Mouse (Mus musculus) ES-E14 (cell line): ENCODE measurements around the gene Tiparp. TPM values are rescaled to one million over a fixed set of nuclear protein-coding genes. Genes with fewer than 3 reads are reported as not detected.
A peak's percentile ranks its signal among the peaks of the same experiment; 100 is the strongest.

Source experiments
- DNase-seq: peaks from one replicate; pipeline ENCODE4 v3.0.0-alpha.2; 2013; ENCODE audit warnings: low read depth, low spot score
- H3K27ac ChIP-seq: 2 replicates; pipeline ENCODE4 v1.5.1; 2012; ENCODE audit warnings: low read depth, mild to moderate bottlenecking, low read length, moderate library complexity, mixed read lengths; ENCODE audit not compliant: poor library complexity, insufficient read depth, severe bottlenecking
- H3K36me3 ChIP-seq: 2 replicates; pipeline ENCODE4 v1.6.1; 2012; ENCODE audit warnings: mild to moderate bottlenecking, low read length, moderate library complexity, mixed read lengths; ENCODE audit not compliant: control insufficient read depth, poor library complexity, insufficient read depth, severe bottlenecking
- H3K4me1 ChIP-seq, 2 experiments: fragments of 150-350 bp in 1 of 2; sonication (generic) in 1 of 2; 2 replicates each; pipeline ENCODE4 v1.6.1; 2012; ENCODE audit warnings: low read length in 2 of 2, mild to moderate bottlenecking in 1 of 2, mixed read lengths in 1 of 2; ENCODE audit not compliant: control insufficient read depth in 2 of 2, insufficient read depth in 2 of 2, poor library complexity in 1 of 2
- H3K4me3 ChIP-seq, 2 experiments: fragments of 150-350 bp in 1 of 2; sonication (generic) in 1 of 2; 2 replicates each; pipeline ENCODE4 v1.5.1; 2012; ENCODE audit warnings: low read length in 2 of 2, low read depth in 1 of 2, mild to moderate bottlenecking in 1 of 2, mixed read lengths in 1 of 2; ENCODE audit not compliant: insufficient read depth in 1 of 2, poor library complexity in 1 of 2, severe bottlenecking in 1 of 2
- H3K9ac ChIP-seq: 2 replicates; pipeline ENCODE4 v1.6.1; 2012; ENCODE audit warnings: low read depth, mild to moderate bottlenecking, low read length, mixed read lengths; ENCODE audit not compliant: poor library complexity, insufficient read depth, severe bottlenecking
- H3K9me3 ChIP-seq: fragments of 150-350 bp; sonication (generic); 2 replicates; pipeline ENCODE4 v1.6.1; 2012; ENCODE audit warnings: low read depth, mild to moderate bottlenecking, low read length; ENCODE audit not compliant: control insufficient read depth, insufficient read depth
- CHD2 ChIP-seq: IDR thresholded peaks from 2 replicates; pipeline ENCODE4 v1.6.1; 2014; ENCODE audit warnings: mild to moderate bottlenecking, low read depth, low read length, inconsistent platforms
- HCFC1 ChIP-seq: IDR thresholded peaks from 2 replicates; pipeline ENCODE4 v1.6.1; 2012; ENCODE audit warnings: low read length, inconsistent platforms, borderline replicate concordance; ENCODE audit not compliant: insufficient read depth
- MAFK ChIP-seq: IDR thresholded peaks from 2 replicates; pipeline ENCODE4 v1.6.1; 2014; ENCODE audit warnings: mild to moderate bottlenecking, low read depth, low read length, inconsistent platforms; ENCODE audit not compliant: insufficient read depth
- ZC3H11A ChIP-seq: IDR thresholded peaks from 2 replicates; pipeline ENCODE4 v1.6.1; 2012; ENCODE audit warnings: low read depth, mild to moderate bottlenecking, inconsistent platforms, low read length, borderline replicate concordance
- ZNF384 ChIP-seq: IDR thresholded peaks from 2 replicates; pipeline ENCODE4 v1.6.1; 2012; ENCODE audit warnings: low read depth, low read length, inconsistent platforms
- in situ Hi-C, 2 experiments: fragments of 600-800 bp; cut with MboI; formaldehyde crosslinking; loops; one replicate each; pipeline ENCODE4 v1.15.1; 2025; ENCODE audit warnings: low sequenced_read_pairs in 2 of 2, inconsistent platforms in 1 of 2; ENCODE audit not compliant: unreplicated experiment in 2 of 2
- total RNA-seq: library from RNA; depleted of rRNA; stranded (reverse); fragments of 300-350 nt; gene quantifications from 2 replicates; pipeline ENCODE4 v1.2.3, GENCODE M21; 2012

The Tiparp gene
- total RNA-seq, 1 experiment: 24.6 TPM

GRCm38 (mm10) chr3:65585823-65586482 is 57.7 kb downstream of the Tiparp start:
- peaks cover 0 to 2% of the 10 kb centered on the region in 2 experiments; a peak in 1 of 4 replicates for H3K4me1 ChIP-seq
- no peak for TF ChIP-seq HCFC1
- no peak for TF ChIP-seq ZNF384
- TF ChIP-seq CHD2: no peak
- TF ChIP-seq MAFK: no peak
- no peak for TF ChIP-seq ZC3H11A
- in situ Hi-C loops: no loop called here
- H3K36me3 ChIP-seq: no peaks in the 10 kb centered on the region
- no peak overlapping the region for H3K9ac ChIP-seq
- DNase-seq: no peak
- H3K4me3 ChIP-seq: peak overlapping the region; percentile 34 to 40; a peak in 2 of 4 replicates
- H3K9me3 ChIP-seq: no peaks in the 10 kb centered on the region
- no peak overlapping the region for H3K27ac ChIP-seq

DNA sequence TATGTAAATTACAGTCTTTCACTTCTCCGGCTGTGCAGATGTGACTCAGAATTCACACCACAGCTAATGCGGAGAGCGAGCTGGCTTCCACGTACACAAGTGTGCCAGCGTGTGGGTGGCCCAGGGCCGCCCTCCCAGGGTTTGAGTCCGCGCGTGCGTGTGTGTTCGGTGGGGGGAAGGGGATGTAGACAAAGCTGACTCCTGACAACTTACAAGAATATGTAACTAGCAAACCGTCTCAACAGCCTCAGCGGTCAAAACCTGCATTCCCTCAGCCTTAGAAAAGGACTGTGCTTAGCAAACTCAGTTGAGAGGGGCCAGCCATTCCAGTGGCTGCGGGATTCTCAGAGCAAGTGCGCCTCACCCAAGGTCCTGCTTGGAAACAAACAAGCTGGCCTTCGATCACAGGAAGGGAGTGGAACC is 58.3 kb downstream of the Tiparp start:
- Histone ChIP-seq H3K9ac (peak overlapping the region; percentile 13; the same call in 1 of the 2 replicates), H3K4me1 (peaks cover 0 to 2% of the 10 kb centered on the region in 2 experiments; a peak in 1 of 4 replicates), H3K4me3 (peak overlapping the region; percentile 34 to 40; a peak in 3 of 4 replicates), H3K36me3 (no peaks in the 10 kb centered on the region), H3K27ac (no peak overlapping the region), H3K9me3 (no peaks in the 10 kb centered on the region)
- TF ChIP-seq HCFC1: no peak
- no peak for TF ChIP-seq ZNF384
- no peak for TF ChIP-seq CHD2
- TF ChIP-seq ZC3H11A: no peak
- no peak for TF ChIP-seq MAFK
- in situ Hi-C loops: no loop called here
- peak; percentile 15 for DNase-seq

GRCm38 (mm10) chr3:65586966-65587365 is 58.8 kb downstream of the Tiparp start:
- Histone ChIP-seq H3K4me1 (peaks cover 0 to 2% of the 10 kb centered on the region in 2 experiments; a peak in 1 of 4 replicates), H3K27ac (no peak overlapping the region), H3K9ac (no peak overlapping the region), H3K9me3 (no peaks in the 10 kb centered on the region), H3K36me3 (no peaks in the 10 kb centered on the region), H3K4me3 (peak overlapping the region in 1 of 2 experiments; percentile 34; a peak in 2 of 4 replicates)
- in situ Hi-C loops: no loop called here
- no peak for TF ChIP-seq HCFC1
- TF ChIP-seq ZC3H11A: no peak
- no peak for TF ChIP-seq CHD2
- TF ChIP-seq MAFK: no peak
- no peak for TF ChIP-seq ZNF384
- DNase-seq: no peak

DNA sequence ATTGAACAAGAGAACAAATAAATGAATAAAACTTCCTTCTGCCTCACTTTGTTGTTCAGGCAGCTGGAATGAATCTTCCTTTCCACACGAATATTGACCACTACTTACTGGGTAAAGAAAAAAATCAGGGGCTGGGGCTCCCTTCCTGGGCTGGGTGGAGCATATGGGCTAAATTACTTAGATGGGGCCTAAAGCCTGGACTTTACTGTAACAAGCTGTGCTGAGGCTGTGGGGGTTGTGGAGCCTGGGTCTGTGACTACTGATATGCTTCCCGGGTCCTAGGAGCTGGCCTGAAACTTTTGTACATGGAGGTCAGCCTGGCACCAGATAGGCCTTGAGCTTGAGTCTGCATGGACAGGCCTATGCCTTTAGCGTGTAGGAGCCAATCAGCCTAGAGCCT is 60.2 kb downstream of the Tiparp start:
- in situ Hi-C loops: no loop called here

More for the DNA sequence above, 60.2 kb downstream of the Tiparp start:
- Histone ChIP-seq H3K4me3 (no peak overlapping the region), H3K4me1 (peaks cover 0 to 2% of the 10 kb centered on the region in 2 experiments; a peak in 1 of 4 replicates), H3K9me3 (no peaks in the 10 kb centered on the region), H3K27ac (no peak overlapping the region), H3K36me3 (no peaks in the 10 kb centered on the region), H3K9ac (no peak overlapping the region)
- DNase-seq: no peak
- no peak for TF ChIP-seq MAFK
- TF ChIP-seq ZNF384: no peak
- no peak for TF ChIP-seq CHD2
- TF ChIP-seq HCFC1: no peak
- no peak for TF ChIP-seq ZC3H11A
